Mouse (Mus musculus) G1E (cell line): ENCODE measurements at regions not wholly inside any gene's neighbourhood (a gene's known extent, or its start where the extent isn't known, plus 50 kb on each side); places are given as distances from the start of the nearest gene placed in this dataset.

Experiments used
- CTCF ChIP-seq: IDR thresholded peaks from 2 replicates; pipeline ENCODE4 v1.5.1; 2012; ENCODE audit warnings: low read depth, low read length, inconsistent platforms, mixed read lengths
- GATA1 ChIP-seq: IDR thresholded peaks from 2 replicates; pipeline ENCODE4 v1.6.1; 2012; ENCODE audit warnings: borderline replicate concordance, low read length, inconsistent platforms, mixed read lengths
- POLR2AphosphoS5 ChIP-seq: IDR thresholded peaks from 2 replicates; pipeline ENCODE4 v1.6.1; 2012; ENCODE audit warnings: low read depth, low read length, inconsistent platforms; ENCODE audit not compliant: insufficient replicate concordance
- TAL1 ChIP-seq: conservative IDR thresholded peaks from 2 replicates; pipeline ENCODE4 v1.6.1; 2012; ENCODE audit warnings: low read depth, low read length, inconsistent platforms, mixed read lengths

GRCm38 (mm10) chr15:59786706-59787425 is 229.5 kb downstream of the 4933412E24Rik start:
- TF ChIP-seq CTCF (no peak), GATA1 (no peak), TAL1 (no peak), POLR2AphosphoS5 (no peak)
